Mouse (Mus musculus): ENCODE data around the gene Fam222a.

The Fam222a gene

DNA sequence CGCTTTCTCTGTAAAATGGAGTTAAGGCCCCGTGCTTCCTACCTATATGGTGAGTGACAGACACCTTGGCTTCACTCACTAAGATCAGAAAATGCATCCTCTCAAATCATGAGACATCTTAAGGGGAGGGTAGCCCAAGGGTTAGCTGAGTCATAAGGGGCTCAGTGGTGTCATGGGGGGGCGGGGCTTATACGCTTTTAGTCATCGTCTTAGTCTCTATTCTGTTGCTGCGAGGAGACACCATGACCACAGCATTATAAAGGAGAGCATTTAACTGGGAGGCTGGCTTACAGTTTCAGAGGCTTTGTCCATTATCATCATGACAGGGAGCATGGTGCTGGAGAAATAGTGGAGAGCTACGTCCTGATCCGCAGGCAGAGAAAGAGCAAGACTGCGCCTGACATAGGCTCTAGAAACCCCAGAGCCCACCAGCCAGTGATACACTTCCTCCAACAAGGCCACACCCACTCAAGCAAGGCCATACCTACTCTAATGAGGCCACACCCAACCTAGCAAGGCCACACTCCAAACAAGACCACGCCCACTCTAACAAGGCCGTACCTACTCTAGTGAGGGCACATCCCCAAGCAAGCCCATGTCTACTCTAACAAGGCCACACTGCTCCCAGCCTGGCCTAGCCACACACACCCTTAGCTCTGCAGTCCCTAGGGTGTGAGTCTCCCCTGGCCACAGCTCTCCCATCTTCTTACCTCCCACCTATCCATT lies 48.7 kb downstream of the Fam222a start:
- no peak for DNase-seq

GRCm38 (mm10) chr5:114617809-114618208 lies 50.0 kb downstream of the Fam222a start:
- no peak for DNase-seq

DNA sequence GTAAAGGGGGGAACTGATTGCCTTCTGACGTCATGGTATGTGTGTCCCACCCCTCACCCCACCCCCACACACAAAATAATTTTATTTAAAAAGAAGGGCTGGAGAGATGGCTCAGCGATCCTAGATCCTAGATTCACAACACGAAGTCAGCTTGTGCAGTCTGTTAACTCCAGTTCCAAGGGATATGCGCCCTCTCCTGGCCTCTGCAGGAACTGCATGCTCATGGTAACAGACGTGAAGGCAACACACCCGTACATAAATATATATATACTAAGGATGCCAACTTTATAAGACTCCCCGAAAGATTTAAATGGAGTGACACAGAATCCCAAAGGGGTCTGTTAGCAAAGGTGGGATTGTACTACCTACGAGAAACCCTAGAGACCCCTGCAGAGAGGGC lies 51.0 kb downstream of the Fam222a start:
- peak; percentile 77 for DNase-seq

DNA sequence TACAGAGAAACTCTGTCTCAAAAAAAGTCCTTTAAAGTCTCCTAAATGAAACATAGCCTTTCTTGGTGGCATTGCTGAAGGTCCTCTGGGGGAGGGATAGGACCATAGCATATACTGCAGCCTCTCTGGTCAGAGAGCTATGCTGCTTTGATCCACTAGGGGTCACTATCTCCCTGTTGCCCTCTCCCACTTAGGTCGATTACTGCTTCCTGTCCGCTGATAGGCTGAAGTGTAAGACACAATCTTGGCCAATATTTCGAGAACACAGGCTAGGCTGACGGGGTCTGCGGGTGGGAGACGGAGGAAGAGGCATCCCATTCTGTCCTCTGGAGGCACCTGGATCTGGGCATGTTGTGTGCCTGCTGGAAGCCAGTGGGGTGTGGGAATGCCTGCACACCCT lies 52.5 kb downstream of the Fam222a start:
- DNase-seq: peak; percentile 50

DNA sequence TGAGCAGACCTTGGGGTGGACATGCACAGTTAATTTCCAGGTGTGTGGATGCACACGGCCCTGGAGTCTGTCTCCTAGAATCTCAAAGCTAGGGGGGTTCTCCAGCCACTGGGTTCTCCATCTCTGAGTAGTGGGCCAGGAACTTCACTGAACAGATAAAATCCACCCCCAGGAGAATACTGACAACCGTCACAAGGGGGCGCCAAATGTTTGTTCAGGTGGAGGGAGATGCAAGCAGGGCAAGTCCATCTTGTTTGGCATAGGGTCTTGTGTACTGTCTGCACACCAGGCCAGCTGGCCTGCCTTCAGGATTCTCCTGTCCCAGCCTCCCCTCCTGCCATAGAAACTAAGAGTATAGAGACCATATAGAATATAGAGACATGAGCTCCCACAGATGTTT lies 57.8 kb downstream of the Fam222a start:
- DNase-seq: peak; percentile 50

DNA sequence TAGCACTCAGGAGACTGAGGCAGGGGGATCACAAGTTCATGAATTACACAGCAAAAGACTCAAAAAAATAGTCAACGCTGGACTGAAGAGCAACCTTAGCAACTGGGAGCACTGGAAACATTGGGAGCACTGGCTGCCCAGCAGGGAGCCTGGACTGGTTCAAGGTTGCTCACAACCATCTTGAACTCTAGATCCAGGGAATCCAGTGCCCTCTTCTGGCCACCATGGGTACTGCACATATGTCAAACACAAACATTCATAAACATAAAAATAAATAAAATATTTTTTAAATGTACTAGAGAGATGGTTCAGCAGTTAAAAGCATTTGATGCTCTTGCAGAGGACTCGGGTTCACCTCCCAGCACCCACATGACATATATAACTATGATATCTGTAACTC lies 63.5 kb downstream of the Fam222a start:
- DNase-seq: peak; percentile 49

DNA sequence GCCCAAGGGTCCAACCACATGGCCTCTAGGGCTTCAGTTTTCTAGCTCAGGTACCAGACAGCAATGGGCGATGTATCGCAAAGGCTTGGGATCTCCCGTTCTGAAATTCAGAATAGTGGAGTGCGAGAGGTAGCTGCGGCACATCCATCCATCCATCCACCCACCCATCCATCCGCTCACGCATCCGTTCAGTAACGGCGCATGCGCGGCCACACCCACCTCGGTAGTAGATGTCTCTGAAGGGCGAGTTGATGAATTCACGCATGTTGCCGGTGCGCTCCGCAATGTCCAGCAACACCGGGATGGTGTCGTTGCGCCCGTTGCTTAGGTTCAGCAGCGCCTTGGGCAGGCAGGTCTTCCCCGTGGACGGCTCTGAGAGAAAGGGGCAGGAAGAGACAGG lies 68.3 kb downstream of the Fam222a start:
- no peak for DNase-seq

GRCm38 (mm10) chr5:114638769-114639644 lies 71.2 kb downstream of the Fam222a start:
- DNase-seq: peak; percentile 90

DNA sequence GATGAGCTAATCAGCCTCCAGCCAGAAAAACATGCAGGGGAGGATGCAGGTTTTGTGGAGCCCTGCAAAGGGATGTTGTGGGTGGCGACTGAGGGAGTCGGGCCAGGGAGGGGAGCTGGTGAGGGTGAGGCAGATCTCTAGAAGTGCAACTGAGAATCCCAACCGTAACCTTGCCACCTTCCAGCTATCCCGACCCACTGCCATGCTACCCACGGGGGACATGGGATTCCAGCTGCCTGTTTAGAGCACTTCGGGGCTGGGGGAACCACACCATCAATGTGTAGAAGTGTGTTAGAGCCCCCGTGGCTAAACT lies 71.8 kb downstream of the Fam222a start:
- DNase-seq: no peak

DNA sequence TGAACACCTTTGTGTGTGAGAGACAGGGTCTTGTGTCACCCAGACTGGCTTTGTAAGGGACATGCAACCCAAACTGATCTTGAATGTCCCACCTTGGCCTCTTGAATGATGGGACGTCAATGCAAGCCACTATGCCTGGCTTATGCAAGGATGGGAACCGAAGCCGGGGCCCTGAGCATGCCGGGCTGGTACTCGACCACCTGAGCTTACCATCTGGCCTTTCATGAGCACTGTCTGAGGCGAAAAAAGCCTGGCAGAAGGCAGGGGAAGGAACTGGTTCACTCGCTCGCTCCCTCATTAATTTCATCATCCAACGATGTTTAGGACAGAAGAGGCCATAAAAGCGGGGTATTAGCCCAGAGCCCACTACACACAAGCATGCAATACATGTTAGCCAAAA lies 73.0 kb downstream of the Fam222a start:
- DNase-seq: no peak

GRCm38 (mm10) chr5:114644918-114645317 lies 77.1 kb downstream of the Fam222a start:
- no peak for DNase-seq

GRCm38 (mm10) chr5:114645916-114646315 lies 78.1 kb downstream of the Fam222a start:
- no peak for DNase-seq

- peak; percentile 53 for DNase-seq
These were observed 79.6 kb downstream of the Fam222a start for GRCm38 (mm10) chr5:114647211-114647974.

DNA sequence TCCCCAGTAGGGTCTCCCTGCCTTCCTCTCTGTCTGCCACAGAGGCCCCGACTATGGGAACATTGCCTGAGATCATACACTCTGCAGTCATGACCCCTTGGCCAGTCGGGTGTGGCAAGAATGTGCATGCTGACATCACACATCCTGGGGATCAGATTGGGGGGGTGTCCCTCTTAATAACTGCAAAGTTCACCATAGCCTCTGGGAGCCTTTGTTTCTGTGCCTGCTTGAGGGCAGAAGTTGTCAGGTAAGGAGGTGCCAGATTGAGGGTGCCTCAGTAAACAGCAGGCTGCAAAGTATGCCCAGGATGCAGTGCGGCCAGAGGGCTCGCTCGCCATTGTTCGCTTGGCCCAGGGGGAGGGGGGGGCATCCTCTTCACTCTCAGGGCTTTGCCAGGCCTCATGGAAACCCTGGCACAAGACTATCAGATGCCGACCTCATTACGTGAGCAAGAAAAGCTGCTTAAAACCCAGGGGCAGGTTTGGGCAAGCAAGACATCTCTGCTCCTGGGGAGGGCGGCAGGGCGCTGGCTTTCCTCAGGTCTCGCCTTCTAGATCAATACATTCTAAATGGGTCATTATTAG lies 81.0 kb downstream of the Fam222a start:
- peak; percentile 75 for DNase-seq

GRCm38 (mm10) chr5:114651002-114651401 lies 83.2 kb downstream of the Fam222a start:
- DNase-seq: no peak

- DNase-seq: no peak
These were observed 83.6 kb downstream of the Fam222a start for GRCm38 (mm10) chr5:114651449-114651848.

DNA sequence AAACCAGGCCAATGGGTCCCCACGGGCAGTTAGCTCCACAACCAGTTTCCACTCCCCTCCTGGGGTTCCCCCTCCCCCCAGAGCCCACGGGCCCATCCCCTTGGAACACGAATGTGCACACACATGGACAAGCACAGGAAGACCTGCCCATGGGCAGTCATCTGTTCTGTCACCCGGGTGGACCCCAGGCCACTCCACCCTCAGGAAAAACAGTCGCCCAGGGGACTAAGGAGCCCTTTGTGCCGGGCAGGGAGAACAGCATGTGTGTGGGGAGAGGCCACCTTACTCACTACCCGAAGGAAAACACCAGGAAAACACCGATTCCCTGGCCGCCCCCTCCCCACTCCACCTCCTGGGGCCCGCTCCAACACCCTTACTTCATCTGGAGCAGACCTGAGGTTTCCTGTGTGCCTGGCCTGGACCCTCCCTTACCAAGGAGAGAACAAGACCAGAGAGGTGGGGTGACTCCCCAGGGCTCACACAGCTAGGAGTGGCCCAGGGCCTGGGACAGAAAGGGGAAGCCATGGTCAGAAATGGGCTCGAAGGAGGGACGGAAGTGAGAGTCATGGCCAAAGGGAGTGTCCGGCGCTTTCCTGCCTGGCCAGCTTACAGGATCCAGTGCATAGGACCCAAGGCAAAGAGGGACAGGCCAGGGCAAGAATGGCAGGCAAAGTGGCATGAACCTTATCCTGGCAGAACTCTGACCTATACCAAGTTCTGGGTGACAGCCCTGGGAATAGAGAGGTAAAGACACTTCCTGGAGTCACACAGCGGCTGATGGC lies 86.0 kb downstream of the Fam222a start:
- no peak for DNase-seq

DNA sequence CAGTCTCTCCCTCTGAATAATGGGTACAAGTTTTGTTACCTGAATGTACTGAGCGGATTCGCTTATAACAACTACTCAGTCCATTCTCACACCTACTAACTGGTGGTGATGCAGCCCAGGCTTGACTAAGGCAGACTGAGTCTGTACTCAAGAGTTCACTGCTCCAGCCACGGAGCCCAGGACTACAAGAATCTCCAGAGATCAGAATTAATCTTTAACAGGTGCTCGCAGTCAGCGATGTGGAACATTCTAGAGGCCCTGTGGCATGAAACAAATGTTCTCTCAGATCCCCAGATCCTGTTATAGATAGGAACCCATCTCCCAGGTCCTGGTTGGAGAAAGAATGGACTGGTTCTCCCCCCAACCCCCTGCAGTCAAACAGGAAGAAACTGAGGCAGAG lies 87.9 kb downstream of the Fam222a start:
- DNase-seq: peak; percentile 88

GRCm38 (mm10) chr5:114656305-114656704 lies 88.5 kb downstream of the Fam222a start:
- no peak for DNase-seq

- peak; percentile 96 for DNase-seq
These were observed 89.6 kb downstream of the Fam222a start for GRCm38 (mm10) chr5:114657426-114657825.

- DNase-seq: no peak
These were observed 90.4 kb downstream of the Fam222a start, which contains the start of gene Trpv4 for GRCm38 (mm10) chr5:114658255-114658654. Trpv4 (minus strand) TSS chr5:114658421.

- DNase-seq: no peak
These were observed 93.2 kb downstream of the Fam222a start for GRCm38 (mm10) chr5:114661029-114661428.
